Mouse (Mus musculus) intestine, embryonic 14.5 days (tissue): ENCODE data around the gene Lztr1. TPM values are rescaled to one million over a fixed set of nuclear protein-coding genes. Genes with fewer than 3 reads are reported as not detected.

Source experiments
- ATAC-seq: fragments of 200-750 bp; cut with Nextera tagmentation; replicated peaks from 2 replicates; pipeline ENCODE4 v1.8.0; 2017; ENCODE audit warnings: low read depth, moderate number of reproducible peaks, moderate TSS enrichment, moderate library complexity; ENCODE audit not compliant: low FRiP score, low TSS enrichment
- DNase-seq: peaks from one replicate; pipeline ENCODE4 v3.0.0-alpha.2; 2018; ENCODE audit warnings: low spot score
- H3K27ac ChIP-seq: fragments of 300-500 bp; sonication (generic); 2 replicates; pipeline ENCODE4 v1.5.1; 2014; ENCODE audit warnings: low read depth, mild to moderate bottlenecking, control low read depth
- H3K27me3 ChIP-seq: fragments of 300-500 bp; sonication (generic); replicated peaks from 2 replicates; pipeline ENCODE4 v1.6.1; 2014; ENCODE audit warnings: low read length, control low read depth; ENCODE audit not compliant: control insufficient read depth, insufficient read depth
- H3K36me3 ChIP-seq: fragments of 300-500 bp; sonication (generic); 2 replicates; pipeline ENCODE4 v1.6.1; 2014; ENCODE audit warnings: low read length, control low read depth; ENCODE audit not compliant: control insufficient read depth, insufficient read depth
- H3K4me1 ChIP-seq: fragments of 300-500 bp; sonication (generic); replicated peaks from 2 replicates; pipeline ENCODE4 v1.6.1; 2014; ENCODE audit warnings: low read length, control low read depth, mixed read lengths; ENCODE audit not compliant: control insufficient read depth, insufficient read depth
- H3K4me2 ChIP-seq: fragments of 300-500 bp; sonication (generic); 2 replicates; pipeline ENCODE4 v1.6.1; 2014; ENCODE audit warnings: low read length
- H3K4me3 ChIP-seq: fragments of 300-500 bp; sonication (generic); 2 replicates; pipeline ENCODE4 v1.5.1; 2014; ENCODE audit warnings: low read depth, low read length, control low read depth, mixed read lengths
- H3K9ac ChIP-seq: fragments of 300-500 bp; sonication (generic); 2 replicates; pipeline ENCODE4 v1.6.1; 2014; ENCODE audit warnings: mild to moderate bottlenecking, low read length
- H3K9me3 ChIP-seq: fragments of 300-500 bp; sonication (generic); 2 replicates; pipeline ENCODE4 v1.6.1; 2016; ENCODE audit warnings: low read length, control low read depth; ENCODE audit not compliant: control insufficient read depth
- WGBS: fragments of 180-500 bp; shearing (Covaris S2); extraction: QIAGEN DNeasy Blood & Tissue Kit; methylation state at CpG from one replicate; pipeline ENCODE4 v1.1.7; 2014; 5-methylcytosine and 5-hydroxymethylcytosine counted together
- polyA plus RNA-seq: library from polyadenylated mRNA; unstranded; fragments of >200 nt; fragmentation: Nextera tagmentation; extraction: Ambion mirVana; gene quantifications from 2 replicates; pipeline ENCODE4 v1.2.1, GENCODE M21; 2014

Lztr1 gene
- polyA plus RNA-seq, 1 experiment from 2014 or later = 71.0 TPM

- H3K9ac ChIP-seq = no peak overlapping the region
- H3K36me3 ChIP-seq = peaks cover 43% of the 10 kb centered on the region
- DNase-seq (no peak), ATAC-seq (no peak)
- H3K9me3 ChIP-seq = no peaks in the 10 kb centered on the region
- H3K4me1 ChIP-seq = no peaks in the 10 kb centered on the region
- H3K27me3 ChIP-seq = no peaks in the 10 kb centered on the region
- no peak overlapping the region for H3K4me2 ChIP-seq
- H3K4me3 ChIP-seq = no peak overlapping the region
- 91% methylated on average over 4 of the region's 4 CpGs for WGBS
- no peak overlapping the region for H3K27ac ChIP-seq
Measured at GRCm38 (mm10) chr16:17475326-17475725, 33.2 kb upstream of the Lztr1 start.

DNA sequence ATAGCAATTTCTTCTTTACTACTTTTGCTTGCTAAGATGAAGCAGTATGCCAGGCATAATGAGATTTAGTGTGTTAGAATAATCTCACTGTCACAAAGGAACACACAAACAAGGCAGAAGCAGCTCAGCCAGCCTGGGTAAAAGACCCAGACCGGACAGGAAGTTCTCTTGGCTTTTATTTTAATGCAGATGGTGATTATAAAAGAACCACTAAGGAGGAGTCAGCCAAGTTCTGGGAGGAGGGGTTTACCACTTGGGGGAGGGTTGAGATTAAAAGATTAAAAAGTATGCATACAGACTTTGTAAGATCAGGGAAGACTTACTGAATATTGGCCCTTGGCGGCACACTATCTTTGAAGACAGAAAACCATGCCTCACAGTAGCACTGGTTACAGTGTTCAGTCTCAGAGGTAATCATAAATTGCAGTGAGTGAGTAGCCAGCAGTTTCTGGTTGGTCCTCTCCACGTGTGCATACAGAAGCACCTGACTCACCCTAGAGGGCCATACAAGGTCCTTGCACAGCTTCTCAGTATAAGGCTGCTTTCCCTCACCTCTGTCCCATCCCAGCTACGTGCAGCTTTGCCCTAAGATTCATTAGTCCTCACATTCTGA is 30.1 kb upstream of the Lztr1 start:
- no peak for ATAC-seq
- H3K4me3 ChIP-seq = no peak overlapping the region
- H3K4me2 ChIP-seq = no peak overlapping the region
- no peaks in the 10 kb centered on the region for H3K9me3 ChIP-seq
- no peak overlapping the region for H3K27ac ChIP-seq
- no peaks in the 10 kb centered on the region for H3K4me1 ChIP-seq
- 78% methylated on average over 4 of the region's 4 CpGs for WGBS
- H3K27me3 ChIP-seq = no peaks in the 10 kb centered on the region
- peaks cover 24% of the 10 kb centered on the region; the same call in 1 of the 2 replicates for H3K36me3 ChIP-seq
- DNase-seq = no peak
- no peak overlapping the region for H3K9ac ChIP-seq

DNA sequence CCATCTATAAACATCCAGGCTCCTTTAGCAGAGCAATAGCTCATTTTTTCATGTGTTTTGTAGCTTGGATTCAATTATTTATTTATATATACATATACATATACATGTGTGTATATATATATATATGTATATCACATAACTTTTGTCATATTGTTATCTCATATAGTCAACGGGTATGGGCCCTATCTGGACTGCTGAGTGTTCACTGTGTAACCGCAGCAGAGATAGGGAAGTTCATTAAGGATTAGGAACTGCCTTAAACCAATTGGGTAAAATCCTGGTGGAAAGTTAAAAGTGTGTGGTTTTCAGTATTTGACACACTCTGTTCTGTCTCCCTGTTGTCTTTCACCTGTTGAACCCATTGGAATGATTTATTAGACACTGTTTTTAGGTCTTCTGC is 27.0 kb upstream of the Lztr1 start:
- Histone ChIP-seq H3K4me2 (no peak overlapping the region), H3K27me3 (no peaks in the 10 kb centered on the region), H3K9me3 (no peaks in the 10 kb centered on the region), H3K36me3 (peaks cover 48% of the 10 kb centered on the region), H3K27ac (no peak overlapping the region), H3K9ac (no peak overlapping the region), H3K4me3 (no peak overlapping the region), H3K4me1 (peaks cover 5% of the 10 kb centered on the region)
- ATAC-seq (no peak), DNase-seq (no peak)
- WGBS = 80% methylated on average over 2 of the region's 2 CpGs

GRCm38 (mm10) chr16:17486505-17486904 is 22.0 kb upstream of the Lztr1 start:
- DNase-seq (peak; percentile 62), ATAC-seq (no peak)
- 15% methylated on average over 3 of the region's 3 CpGs for WGBS
- Histone ChIP-seq H3K36me3 (peaks cover 52% of the 10 kb centered on the region), H3K27ac (no peak overlapping the region), H3K9me3 (no peaks in the 10 kb centered on the region), H3K27me3 (peaks cover 15% of the 10 kb centered on the region; the same call in 1 of the 2 replicates), H3K4me2 (no peak overlapping the region), H3K9ac (no peak overlapping the region), H3K4me1 (peaks cover 9% of the 10 kb centered on the region), H3K4me3 (no peak overlapping the region)

DNA sequence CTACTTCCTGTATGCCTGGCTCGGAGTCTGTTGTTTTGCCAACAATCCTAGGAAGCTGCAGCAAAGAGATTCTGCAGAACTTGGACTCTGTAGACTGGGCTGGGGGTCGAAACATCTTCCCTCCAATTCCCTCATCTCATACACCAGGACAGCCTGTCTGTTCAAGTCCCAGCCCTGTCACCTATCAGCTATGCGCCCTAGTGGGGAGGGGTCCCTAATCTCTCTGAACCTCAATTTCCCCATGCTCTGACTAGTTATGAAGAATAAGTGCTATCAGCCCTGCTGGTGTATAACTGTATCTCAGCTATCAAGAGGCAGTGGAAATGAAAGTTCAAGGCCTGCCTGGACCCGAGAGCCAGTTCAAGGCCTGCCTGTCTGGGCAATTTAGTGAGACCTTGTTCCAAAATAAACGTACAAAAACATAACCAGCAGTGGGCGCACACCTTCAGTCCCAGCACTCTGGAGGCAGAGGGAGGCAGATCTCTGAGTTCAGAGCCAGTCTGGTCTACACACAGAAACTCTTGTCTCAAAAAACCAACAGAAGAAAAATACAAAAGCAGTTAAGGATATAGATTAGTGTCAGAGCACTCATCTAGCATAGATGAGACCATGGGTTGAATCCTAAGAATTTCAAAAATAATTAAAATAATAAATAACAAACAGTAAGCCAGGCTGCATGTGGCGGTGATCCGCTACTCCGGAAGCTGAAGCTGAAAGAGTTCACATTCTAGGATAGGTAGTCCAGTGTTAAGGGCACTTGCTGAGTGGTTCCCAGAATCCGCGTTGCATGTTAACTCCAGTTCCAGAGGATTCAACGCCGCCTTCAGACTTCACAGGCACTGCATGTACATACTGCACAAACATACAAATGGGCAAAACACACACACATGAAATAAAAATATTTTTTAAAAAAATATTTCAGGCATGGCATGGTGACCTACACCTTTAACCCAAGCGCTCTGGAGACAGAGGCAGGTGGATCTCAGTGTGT is 19.7 kb upstream of the Lztr1 start:
- peak overlapping the region; percentile 82 for H3K4me2 ChIP-seq
- DNase-seq (no peak), ATAC-seq (no peak; the same call in 1 of the 2 replicates)
- no peaks in the 10 kb centered on the region for H3K9me3 ChIP-seq
- H3K27ac ChIP-seq = no peak overlapping the region
- H3K27me3 ChIP-seq = peaks cover 15% of the 10 kb centered on the region; the same call in 1 of the 2 replicates
- H3K4me3 ChIP-seq = peak overlapping the region; percentile 45
- H3K9ac ChIP-seq = no peak overlapping the region; the same call in 1 of the 2 replicates
- WGBS = 47% methylated on average over 14 of the region's 14 CpGs
- H3K36me3 ChIP-seq = peaks cover 40% of the 10 kb centered on the region
- peaks cover 9% of the 10 kb centered on the region for H3K4me1 ChIP-seq

DNA sequence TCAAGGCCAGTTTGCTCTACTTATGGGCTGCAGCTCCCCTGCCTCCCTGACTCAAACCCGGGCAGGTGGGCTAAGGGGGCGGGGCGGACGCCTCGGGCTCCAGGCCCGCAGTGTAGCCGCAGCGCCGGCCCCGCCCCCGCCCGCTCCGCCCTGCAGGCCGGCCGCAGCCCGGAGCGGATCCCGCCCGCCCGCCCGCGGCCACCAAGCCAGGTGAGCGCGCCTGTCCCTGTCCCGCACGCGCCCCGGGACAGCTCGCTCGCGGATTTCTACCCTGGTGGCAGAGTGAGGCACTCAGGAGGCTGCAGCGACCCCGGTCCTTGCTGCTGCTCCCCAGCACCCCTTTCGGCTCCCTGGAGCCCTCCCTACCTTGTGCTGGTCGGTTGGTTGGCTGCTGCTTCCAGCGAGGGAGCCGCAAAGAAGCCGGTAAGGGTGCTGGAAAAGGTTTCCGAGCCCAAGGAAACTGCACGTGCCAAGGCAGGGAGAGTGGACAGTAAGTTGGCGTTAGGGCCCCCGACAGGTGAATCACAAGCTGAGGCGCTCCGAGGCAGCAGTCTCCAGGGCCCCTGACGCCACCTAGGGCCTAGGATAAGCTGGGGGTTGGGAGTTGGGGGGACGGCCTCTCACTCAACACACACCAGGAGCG is 18.9 kb upstream of the Lztr1 start, which contains the start of gene Aifm3:
TSS of gene Aifm3 (plus strand) at position 143 of the 643 bp plus-strand sequence.
- peaks cover 9% of the 10 kb centered on the region for H3K4me1 ChIP-seq
- DNase-seq (peak; percentile 76), ATAC-seq (peak; percentile 88)
- peaks cover 32% of the 10 kb centered on the region for H3K36me3 ChIP-seq
- H3K9ac ChIP-seq = peak within 1 kb of the TSS; percentile 54
- 1% methylated on average over 47 of the region's 47 CpGs for WGBS
- peak within 1 kb of the TSS; percentile 82 for H3K4me2 ChIP-seq
- H3K4me3 ChIP-seq = peak within 1 kb of the TSS; percentile 45
- no peak within 1 kb of the TSS for H3K27ac ChIP-seq
- H3K9me3 ChIP-seq = no peaks in the 10 kb centered on the region
- H3K27me3 ChIP-seq = peaks cover 15% of the 10 kb centered on the region; the same call in 1 of the 2 replicates

- H3K4me2 ChIP-seq = no peak overlapping the region
- H3K9ac ChIP-seq = no peak overlapping the region
- no peak overlapping the region for H3K4me3 ChIP-seq
- no peaks in the 10 kb centered on the region for H3K9me3 ChIP-seq
- WGBS = 85% methylated on average over 5 of the region's 5 CpGs
- H3K4me1 ChIP-seq = peaks cover 9% of the 10 kb centered on the region
- H3K27me3 ChIP-seq = peaks cover 15% of the 10 kb centered on the region; the same call in 1 of the 2 replicates
- DNase-seq = no peak
- ATAC-seq = no peak
- H3K27ac ChIP-seq = no peak overlapping the region
- H3K36me3 ChIP-seq = peaks cover 17% of the 10 kb centered on the region
Measured at GRCm38 (mm10) chr16:17491154-17491553, 17.3 kb upstream of the Lztr1 start.

DNA sequence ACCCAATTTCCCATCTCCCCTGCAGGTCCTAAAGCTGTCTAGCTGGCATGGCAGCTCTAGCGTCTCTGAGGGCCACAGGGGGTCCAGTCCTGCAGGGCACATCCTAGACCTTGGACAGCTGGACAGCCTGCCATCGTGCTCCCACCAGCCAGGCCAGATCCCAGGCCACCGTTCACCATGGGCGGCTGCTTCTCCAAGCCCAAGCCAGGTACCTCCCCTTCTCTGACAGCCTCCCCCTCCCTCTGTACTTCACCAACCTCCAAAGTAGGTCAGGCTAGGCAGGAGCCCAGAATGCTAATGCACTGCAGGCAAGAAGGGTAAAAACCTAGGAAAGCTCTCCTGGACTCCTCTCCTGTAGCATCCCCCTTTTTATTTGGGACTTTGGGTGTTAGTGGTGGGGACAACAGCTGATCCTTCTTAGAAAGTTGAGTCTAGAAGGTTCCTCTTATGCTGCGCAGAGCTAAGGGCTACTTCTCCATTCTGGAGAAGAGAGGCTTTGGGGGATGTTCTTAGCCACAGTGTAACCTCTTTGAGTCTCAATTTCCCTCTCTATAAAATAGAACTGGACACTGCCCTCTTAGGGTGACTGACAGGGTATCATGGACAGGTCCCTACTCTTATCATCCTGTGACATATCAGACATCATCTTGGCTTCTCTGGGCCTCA is 16.5 kb upstream of the Lztr1 start:
- Histone ChIP-seq H3K9ac (no peak overlapping the region), H3K27ac (no peak overlapping the region), H3K4me1 (peaks cover 7% of the 10 kb centered on the region), H3K4me2 (no peak overlapping the region), H3K9me3 (no peaks in the 10 kb centered on the region), H3K27me3 (peaks cover 15% of the 10 kb centered on the region; the same call in 1 of the 2 replicates), H3K36me3 (peaks cover 8% of the 10 kb centered on the region), H3K4me3 (no peak overlapping the region)
- 67% methylated on average over 5 of the region's 5 CpGs for WGBS
- ATAC-seq (no peak), DNase-seq (no peak)
